Mouse (Mus musculus): ENCODE results near the gene Cuedc2.

Gene Cuedc2

DNA sequence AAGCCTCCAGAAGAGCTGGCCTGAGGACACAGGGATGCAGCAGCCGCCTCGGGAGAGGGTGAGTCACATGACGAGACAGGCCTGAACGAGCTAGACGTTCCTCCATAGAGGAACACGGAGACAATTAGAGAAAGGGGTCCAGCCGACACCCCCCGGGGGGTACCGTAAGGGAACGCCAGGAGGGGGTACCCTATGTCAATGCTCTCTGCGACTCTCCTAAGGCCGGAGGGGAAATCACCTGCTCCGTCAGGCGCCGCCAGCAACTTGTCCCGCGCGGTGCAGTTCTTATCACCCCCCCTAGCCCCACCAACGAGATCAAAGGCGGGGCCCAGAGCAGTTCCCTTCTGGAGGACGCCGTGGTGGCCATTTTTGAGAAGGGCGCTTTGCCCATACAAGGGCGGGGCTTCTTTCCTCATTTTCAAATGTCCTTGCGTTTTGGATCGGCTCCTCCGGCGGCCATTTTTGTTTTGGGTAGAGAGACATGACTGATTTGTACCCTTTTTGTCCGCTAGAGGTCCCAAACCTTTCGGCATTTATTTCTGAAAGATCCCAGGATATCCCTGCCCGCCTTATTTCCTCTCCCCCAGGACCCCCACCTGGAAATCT is at the start of gene Cuedc2:
Gene Cuedc2, minus strand, starts transcription at position 372 of the 606 bp plus-strand sequence.
- DNase-seq (ENCODE audit: low spot score) = peak; percentile 90

DNA sequence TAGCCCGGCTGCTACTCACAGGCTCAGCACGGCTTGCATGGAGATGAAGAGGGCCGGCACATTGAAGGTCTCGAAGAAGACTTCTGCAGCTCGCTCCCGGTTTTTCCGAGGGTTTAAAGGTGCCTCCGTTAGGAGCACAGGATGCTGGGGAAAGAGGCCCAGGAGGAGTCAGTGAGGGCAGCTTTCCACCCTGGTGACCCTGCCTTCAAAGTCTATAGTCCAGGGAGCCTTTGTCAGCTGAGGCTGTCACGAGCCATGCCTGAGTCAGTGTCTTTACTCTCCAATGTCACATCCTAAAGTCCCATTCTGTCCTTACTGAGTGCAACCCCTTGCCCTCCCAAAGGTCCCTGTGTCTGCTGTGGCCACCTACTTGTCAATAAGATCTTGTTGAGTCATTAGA is 43.8 kb upstream of the Cuedc2 start:
- no peak for DNase-seq (ENCODE audit: low spot score)

DNA sequence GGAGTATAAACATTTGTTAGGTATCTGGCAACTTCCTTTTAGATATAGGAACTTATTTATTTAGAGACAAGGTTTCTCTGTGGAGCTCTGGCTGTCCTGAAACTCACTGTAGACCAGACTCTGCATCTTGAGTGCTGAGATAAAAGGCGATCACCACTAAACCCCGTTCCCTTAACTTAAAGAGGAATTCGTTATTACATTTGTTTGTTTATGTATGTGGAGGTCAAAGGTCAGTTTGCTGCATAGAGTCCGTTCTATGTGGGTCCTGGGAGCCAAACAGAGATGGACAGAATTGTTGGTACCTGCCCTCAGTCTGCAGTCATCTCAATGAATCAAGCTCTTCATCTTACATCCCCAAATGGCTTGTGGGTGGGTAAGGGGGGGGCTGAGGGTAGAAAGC is 37.4 kb upstream of the Cuedc2 start:
- DNase-seq (ENCODE audit: low spot score) = no peak

DNA sequence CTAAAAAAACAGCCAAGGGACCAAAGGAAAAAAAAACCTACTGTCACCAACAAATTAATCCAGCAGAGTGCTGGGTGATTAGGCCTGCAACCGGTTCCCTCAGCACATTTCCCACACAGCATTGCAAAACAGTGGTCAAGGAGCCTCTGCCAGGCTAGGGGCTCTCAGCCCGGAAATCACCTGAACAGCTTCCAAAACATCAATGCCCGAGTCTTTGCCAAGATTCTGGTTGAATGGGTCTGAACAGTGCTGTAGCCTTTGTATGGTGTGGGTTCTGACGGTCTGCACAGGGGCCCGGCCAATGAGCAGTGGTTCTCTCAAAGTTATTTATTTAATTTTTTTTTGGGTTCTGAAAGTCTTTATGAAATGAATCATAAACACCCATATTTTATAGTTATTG is 37.0 kb upstream of the Cuedc2 start:
- DNase-seq (ENCODE audit: low spot score) = no peak

DNA sequence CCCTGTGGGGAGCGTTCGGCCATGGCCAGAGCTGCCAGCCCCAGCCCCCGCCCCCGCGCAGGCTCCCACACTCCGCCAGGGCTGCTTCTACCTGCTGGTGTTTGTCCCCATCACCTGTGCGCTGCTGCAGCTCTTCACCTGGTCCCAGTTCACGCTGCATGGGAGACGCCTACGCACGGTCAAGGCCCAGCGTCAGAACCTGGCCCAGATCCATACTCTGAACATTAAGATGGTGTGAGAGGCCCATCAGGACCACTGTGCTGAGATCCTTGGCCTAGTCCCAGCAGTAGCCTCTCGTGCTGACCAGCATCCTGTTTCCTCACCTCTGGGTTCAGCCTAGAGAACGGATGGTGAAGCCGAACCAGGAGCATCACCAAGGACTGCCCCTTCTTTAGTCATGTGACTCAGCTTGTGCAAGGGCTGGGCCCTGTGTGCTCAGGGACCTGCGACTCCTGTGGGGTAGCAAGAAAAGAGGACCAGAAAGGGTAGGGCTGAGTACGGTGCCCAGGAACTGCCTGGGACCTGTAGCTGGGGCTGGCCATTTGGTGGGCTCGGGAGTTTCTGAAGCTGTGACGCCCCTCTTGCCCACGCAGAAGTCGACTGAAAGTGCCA is 36.1 kb upstream of the Cuedc2 start:
- no peak for DNase-seq (ENCODE audit: low spot score)

DNA sequence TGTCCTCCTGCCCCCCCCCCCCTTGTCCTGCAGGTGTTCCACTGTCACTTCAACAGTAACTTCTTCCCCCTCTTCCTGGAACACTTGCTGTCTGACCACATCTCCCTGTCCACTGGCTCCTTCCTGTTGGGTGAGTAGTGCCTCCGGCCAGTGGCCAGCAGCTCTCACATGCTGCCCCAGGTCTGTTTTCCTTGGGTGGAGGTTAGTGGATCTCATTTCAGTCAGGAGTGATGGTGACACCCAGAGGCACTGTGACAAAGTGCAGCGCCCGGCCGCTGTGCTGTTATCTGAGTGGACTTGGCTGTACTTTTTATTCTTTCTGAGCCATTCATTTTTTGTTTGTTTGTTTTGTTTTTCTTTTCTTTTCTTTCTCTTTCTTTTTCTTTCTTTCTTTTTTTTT is 30.7 kb upstream of the Cuedc2 start:
- no peak for DNase-seq (ENCODE audit: low spot score)

DNA sequence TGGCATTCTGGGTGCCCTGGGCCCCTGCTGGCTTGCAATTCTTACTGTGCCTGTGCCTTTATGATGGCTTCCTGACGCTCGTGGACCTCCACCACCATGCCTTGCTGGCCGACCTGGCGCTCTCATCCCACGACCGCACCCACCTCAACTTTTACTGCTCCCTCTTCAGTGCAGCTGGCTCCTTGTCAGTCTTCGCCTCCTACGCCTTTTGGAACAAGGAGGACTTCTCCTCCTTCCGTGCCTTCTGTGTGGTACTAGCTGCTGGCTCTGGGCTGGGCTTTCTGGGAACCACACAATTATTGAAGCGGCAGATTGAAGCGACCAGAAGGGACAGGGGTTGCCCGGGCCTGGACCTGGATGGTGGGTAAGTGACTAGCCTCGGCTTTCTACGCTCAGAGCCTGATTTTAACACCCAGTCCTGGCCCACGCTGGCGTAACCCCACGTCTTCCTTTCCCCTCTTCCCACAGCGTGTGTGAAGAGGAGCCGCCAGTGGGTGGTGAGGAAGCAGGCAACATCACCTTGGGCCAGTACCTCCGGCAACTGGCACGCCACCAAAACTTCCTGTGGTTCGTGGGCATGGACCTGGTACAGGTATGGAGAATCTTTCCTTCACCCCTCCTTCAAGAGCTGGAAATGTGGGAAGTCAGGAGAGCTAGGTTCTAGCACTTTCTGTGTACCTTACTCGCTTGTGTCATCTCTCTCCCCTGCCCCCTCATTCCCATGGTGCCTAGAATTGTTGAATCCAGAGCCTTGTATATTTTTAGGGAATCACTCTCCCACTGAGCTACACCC is 29.5 kb upstream of the Cuedc2 start:
- no peak for DNase-seq (ENCODE audit: low spot score)

DNA sequence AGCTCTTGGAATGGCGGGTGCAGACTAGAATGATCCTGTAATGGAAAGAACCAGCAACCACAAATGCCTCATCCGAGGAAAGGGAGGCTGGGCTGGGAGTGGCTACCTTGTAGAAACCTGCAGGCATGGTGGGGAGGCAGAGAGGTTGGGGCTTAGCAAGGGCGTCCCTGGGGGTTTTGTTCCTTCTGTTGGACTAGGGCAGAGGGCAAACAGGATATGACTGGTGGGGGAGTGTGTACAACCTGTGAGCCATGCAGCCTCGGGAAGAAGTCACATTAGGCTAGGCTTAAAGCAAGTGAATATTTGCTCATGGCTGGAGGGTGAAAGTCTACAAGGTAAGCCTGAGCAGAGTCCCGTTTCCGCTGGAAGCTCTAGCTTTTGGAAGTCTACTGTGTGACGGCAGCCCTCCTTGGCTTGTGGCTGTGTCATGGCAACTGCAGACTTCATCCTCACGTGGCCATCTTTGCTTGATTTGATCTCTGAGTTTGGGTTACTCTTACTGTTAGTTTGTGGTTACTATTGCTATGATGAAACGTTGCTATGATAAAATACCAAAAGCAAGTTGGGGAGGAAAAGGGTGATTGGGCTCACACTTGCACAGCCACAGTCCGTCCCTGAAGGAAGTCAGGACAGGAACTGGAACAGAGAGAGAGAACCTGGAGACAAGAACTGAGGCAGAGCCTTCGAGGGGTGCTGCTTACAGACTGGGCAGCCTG is 24.9 kb upstream of the Cuedc2 start:
- no peak for DNase-seq (ENCODE audit: low spot score)

DNA sequence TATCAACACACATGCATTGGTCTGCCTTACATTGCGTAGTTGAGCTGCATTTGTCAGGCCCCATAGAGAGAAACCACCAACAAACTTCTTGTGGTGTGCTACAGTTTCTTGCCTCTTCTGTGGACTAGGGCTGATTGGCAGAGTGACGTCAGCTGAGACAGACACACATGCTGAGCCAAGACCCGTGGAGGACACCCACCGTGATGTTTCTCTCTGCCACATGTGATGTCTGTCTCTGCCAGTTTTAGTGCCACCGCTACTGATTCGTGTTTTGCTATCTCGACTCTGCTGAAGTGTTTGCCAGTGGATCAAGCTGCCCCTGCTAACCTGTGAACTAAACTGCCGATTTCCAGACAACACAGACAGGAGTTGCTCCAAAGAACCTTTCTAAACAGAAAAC is 23.6 kb upstream of the Cuedc2 start:
- no peak for DNase-seq (ENCODE audit: low spot score)

DNA sequence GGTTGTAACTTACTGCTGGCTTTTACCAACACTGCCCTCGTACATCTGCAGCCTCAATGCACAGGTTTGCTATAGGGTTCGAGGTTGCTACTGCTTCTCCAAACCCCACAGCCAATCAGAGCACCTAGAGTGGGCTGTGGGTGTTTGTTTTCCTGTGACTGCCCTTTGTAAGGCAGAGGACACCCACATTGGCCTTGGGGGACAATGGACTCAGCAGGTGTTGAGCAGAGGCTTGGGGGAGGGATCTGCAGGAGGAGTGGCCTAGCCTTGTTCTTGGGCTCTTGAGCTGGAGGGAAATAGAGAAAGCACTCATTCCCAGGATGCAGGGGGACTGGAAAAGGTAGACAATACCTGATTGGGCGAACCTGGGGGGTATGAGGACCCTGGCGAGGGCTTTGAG is 19.9 kb upstream of the Cuedc2 start:
- DNase-seq (ENCODE audit: low spot score) = no peak

DNA sequence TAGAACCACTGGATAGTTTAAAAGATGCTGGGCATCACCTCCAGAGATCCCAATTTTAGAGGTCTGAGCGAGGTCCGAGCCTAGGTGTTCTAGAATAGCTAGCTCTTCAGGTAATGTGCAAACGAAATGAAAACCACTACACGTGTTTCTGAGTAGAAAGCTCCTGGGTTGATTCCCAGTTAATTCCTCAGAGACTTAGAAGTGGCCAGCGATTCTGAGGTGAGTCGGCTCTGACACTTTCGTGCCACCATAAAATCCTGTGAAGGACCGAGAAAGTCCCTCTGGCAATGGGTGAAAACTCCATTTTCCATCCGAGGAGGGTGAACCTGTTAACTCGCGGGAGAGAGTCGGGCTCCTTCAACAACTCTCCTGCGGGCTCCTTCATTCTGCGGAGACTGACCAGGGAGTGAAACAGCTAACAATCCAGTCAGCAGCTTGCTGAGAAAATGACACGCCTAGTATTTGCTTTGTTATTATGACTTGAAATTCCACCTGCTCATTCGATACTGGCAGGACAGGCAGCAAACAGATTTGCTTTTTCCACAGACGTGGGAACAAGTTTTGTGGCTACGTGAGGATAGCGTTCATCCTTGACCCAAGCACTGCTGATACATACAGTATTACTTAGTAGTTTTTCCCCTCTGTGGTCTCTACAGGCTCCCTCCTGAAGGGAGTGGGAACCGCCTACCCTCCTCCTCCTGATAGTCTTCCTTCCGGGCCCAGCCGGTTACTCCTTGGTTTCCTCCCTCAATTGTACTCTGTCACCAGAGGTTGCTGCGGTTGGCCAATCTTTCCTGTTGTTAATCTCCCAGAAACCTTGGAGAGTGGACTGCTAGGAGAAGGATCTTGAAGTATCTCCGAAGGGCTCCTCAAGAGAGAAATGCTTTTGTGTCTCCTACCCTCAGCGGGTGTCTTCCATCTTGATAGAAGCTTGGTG is 19.1 kb upstream of the Cuedc2 start:
- DNase-seq (ENCODE audit: low spot score) = peak; percentile 64

DNA sequence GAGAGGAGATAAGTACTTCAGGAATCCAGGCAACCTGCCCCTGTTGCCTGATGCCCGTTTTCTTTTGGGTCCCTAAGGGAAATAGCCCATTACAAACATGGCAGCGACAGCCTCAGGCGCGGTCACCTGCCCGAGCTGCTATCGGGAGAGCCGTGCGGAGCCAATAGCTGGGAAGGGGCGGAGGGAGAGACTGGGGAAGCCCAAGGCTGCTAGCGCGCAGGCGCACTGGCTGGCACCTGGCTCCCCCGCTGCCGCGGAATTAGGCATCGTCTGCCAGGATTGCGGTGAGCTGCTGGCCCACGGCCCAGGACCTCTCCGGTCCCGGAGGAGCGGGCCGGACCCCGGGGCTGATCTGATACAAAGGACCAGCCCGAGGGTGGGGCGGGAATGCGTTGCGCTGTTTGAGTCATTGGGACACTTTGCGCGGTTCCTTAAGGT is 18.2 kb upstream of the Cuedc2 start:
- peak; percentile 86 for DNase-seq (ENCODE audit: low spot score)

DNA sequence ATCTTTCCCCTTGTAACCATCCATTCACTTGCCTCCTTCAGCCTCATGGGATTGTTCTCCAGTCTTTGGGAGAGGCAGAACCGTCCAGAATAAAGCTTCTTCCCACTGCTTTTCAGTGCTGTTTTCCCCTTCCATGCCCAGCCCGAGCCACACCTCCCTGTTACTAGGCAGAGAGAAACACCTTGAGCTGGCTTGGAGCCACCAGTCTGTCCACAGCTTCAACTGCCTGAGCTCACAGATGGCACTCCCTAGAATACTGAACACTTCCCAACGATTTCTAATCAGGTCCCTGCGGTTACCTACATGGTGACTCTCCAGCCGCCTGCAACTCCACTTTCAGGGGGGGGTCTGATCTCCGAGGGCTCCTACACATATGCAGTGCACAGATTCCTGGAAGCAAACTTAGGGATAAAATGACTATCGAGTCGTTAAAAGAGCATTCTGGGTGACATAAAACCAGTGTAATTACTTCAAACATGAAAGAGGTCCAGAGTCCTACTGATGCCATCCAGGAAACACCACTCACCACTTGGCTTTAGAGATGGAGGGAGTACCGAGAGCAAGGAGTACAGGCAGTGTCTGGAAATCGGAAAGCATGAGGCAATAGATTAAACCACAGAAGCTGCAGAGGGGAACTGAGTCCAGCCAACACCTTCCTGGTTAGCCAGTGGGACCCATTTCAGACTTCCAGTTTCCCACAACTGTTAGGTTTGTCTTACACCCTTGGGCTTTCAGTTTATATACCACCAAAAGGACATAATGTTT is 11.8 kb upstream of the Cuedc2 start, which contains the start of gene 2310034G01Rik:
Gene 2310034G01Rik, minus strand, starts transcription at position 135 of the 765 bp plus-strand sequence.
- DNase-seq (ENCODE audit: low spot score) = no peak

DNA sequence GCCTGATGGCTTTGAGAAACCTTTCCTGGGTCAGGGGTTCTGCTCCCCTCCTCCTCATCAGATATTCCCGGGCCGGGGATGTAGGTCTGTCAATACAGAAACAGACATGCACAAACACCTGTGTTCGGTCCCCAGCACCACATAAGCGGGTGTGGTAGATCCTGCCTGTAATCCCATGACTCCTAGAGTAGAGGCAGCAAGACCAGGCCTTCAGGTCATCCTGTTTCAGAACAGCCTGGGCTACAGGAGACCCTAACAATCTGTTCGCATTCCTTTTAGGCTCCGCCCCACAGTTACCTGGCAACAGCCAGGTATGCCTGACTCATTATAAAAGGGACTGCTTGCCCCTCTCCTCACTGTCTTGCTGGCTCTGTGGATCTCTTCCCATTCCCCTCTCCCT is 11.0 kb upstream of the Cuedc2 start:
- no peak for DNase-seq (ENCODE audit: low spot score)

DNA sequence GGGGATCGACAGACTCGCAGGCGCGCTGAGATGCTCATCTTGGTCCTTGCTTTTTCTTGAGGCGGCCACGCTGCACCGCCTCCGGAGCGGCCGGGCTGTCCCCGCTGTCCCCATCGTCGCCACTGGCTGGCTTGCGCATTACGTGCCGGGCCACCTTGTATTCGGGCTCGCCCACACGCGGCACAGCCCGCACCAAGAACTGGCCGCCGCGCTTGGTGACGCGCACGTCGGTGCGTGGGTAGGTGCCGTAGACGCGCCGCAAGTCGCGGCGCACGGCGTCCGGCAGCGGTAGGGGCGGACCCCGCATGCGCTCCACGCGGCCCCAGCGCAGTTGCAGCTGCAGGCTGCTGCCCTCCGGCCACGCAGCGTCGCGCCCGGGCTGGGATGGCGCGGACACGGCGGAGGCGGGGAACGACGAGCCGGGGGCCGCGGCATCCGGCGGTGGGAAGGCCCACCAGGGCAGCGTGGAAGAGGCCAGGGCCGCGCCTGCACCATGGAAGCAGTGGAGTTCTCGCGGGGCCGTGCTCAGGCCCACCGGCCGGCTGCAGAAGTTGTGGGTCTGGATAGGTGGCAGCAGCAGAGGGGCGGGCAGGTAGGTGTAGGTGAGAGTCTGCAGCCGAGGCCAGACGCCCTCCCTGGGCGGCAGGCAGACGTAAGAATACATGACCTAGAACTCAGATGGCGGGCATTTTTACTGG is 10.4 kb upstream of the Cuedc2 start:
- peak; percentile 72 for DNase-seq (ENCODE audit: low spot score)

DNA sequence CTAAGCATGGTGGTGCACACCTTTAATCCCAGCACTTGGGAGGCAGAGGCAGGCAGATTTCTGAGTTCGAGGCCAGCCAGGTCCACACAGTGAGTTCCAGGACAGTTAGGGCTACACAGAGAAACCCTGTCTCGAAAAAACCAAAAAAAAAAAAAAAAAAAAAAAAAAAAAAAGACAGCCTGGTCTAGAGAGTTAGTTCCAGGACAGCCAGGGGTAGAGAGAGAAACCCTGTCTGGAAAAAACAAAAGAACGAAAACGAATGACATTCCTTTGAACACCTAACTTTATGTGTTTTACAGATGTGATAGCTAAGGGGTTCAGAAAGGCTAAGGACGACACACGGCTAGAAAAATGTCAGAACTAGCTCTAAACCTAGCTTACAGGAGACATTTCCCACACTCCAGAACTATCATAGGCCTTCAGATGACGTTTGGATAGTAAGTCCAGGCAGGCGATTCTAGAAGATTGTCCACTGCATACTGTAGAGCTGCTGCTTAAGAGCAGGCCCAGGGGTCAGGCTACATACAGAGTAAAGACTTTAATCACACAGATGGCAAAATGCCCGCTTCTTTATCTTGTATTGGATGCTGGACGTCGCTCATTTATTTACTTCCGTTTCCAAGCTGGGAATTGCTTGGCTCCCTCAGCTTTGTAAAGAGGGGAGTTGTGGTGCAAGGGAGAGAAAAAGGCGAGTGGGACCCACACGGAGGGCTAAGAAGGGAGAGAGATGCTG is 9.6 kb upstream of the Cuedc2 start:
- DNase-seq (ENCODE audit: low spot score) = no peak

DNA sequence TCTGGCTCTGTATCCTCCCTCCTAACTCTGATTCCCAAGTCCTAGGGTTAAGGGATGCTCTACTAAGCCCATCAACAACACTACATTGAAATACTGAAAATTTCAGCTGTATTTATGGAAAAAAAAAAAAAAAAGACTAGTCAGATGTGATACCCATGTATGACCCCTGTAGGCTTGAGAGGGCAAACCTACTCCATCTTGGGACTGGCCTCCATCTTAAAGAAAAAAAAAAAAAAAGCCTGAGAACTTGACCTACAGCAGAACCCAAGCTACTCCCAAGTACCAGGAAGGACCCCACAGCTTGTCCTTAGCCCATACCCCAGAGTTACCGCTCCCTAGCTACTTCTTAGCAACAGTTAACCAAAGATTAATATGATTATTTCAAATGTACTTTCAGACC is 8.6 kb upstream of the Cuedc2 start:
- DNase-seq (ENCODE audit: low spot score) = no peak

DNA sequence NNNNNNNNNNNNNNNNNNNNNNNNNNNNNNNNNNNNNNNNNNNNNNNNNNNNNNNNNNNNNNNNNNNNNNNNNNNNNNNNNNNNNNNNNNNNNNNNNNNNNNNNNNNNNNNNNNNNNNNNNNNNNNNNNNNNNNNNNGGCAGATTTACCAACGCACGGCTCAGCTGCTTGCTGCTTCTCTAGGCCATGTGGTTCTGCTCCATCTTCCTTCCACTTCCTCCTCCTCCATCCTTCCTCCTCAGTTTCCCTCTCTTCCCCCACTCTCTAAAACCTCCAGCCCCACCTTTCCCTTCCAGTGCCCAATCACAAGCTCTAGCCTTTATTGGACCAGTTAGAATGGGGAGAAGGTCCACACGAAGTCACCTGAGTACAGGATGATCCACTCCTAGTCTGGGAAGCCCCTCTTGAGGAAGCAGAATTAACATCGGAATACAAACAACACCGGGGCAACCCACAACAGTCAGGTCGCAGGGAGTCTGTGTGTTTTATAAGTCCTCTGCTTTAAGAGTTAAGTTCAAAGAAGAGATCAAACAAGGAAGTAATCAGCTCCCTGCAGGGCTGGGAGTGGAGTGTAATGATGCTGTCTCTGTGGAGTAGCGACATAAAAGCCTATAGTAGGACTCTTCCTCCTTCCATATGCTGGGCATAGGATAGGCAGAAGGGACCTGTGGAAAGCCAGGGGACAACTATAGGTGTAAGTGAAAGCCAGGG is 6.4 kb upstream of the Cuedc2 start:
- no peak for DNase-seq (ENCODE audit: low spot score)

Data from testis, postnatal 14 days (tissue).